Comparison of ENCODE assay signal across 8 mouse cellular contexts in the genomic region with DNA sequence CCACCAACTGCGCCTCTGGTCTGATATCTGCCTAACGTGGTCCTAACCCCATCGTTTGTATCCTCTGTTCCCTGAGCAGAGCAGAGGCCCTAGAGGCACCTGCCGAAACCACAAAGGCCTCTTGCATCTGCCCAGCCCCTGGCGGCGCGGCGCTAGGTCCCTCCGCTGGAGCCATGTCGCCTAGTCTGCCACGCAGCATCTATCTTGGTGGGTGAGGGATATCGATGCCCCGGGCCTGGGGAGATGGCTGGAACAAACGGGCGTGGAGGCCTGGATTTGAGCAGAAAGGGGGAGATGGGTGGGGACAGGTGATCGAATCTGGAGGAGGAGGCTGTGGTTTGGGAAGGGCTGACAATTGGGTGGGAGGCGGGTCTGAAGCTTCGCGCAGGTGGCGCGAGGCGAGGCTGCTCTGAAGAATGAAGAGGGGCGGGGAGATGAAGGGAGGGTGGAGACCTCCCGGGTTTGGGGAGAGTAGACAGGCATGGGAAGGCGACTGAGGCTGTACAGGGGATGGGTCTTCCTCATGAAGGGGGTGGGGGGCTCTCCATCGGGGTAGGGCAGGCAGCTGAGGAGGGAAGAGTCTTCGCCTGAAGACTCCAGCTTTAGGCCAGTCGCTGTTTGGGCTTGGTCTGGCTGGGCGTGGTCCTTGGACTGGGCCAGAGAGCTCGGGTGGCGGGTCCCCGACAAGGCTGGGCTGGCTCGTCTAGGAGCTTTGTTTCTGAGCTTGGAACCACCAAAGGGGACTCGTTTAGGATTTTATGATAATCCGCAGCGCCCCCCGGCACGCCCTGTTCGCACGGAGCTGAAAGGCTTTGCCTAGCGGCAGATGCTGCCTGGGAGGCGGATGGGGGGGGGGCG. TPM values are rescaled to one million over a fixed set of nuclear protein-coding genes. Genes with fewer than 3 reads are reported as not detected.
A peak's percentile ranks its signal among the peaks of the same experiment; 100 is the strongest.
DNase-seq lines count a peak whose midpoint lies in the region; ATAC-seq and TF ChIP-seq lines count a peak whose summit lies in the region.

No protein-coding gene starts in this region.

- no peaks in the 10 kb centered on the region for H3K36me3 ChIP-seq in spleen, adult 2 months (ENCODE audit: control insufficient read depth, insufficient read depth, low read length)
- H3K36me3 ChIP-seq in heart, embryonic 11.5 days (ENCODE audit: control insufficient read depth, insufficient read depth, low read length): no peaks in the 10 kb centered on the region
- H3K36me3 ChIP-seq in neural tube, embryonic 11.5 days (ENCODE audit: control insufficient read depth, insufficient read depth, low read length): no peaks in the 10 kb centered on the region

- H3K4me3 ChIP-seq in spleen, adult 2 months (ENCODE audit: extremely low read depth, insufficient read depth, insufficient read length): peak overlapping the region; percentile 52; the same call in 1 of the 2 replicates
- H3K4me3 ChIP-seq in heart, embryonic 11.5 days (ENCODE audit: low read depth, low read length): peak overlapping the region; percentile 57
- H3K4me3 ChIP-seq in neural tube, embryonic 11.5 days (ENCODE audit: low read depth, low read length): peak overlapping the region; percentile 56

- H3K27ac ChIP-seq in spleen, adult 2 months (ENCODE audit: insufficient read depth, low read length): no peak overlapping the region
- no peak overlapping the region for H3K27ac ChIP-seq in heart, embryonic 11.5 days (ENCODE audit: low read depth, low read length)
- peak overlapping the region; percentile 75 for H3K27ac ChIP-seq in neural tube, embryonic 11.5 days (ENCODE audit: low read depth, low read length)

- H3K4me2 ChIP-seq in heart, embryonic 11.5 days: peak overlapping the region; percentile 93
- H3K4me2 ChIP-seq in neural tube, embryonic 11.5 days (ENCODE audit: low read depth): peak overlapping the region; percentile 85

- no peak for TF ChIP-seq POLR2A in spleen, adult 2 months (IDR thresholded peaks at IDR 0.05; ENCODE audit: low read depth, low read length)

- peaks cover 12% of the 10 kb centered on the region for H3K4me1 ChIP-seq in spleen, adult 2 months (ENCODE audit: control insufficient read depth, insufficient read depth, insufficient read length)
- peaks cover 7% of the 10 kb centered on the region for H3K4me1 ChIP-seq in heart, embryonic 11.5 days (ENCODE audit: control insufficient read depth, insufficient read depth, low read length)
- H3K4me1 ChIP-seq in neural tube, embryonic 11.5 days (ENCODE audit: control insufficient read depth, insufficient read depth, low read length): 0 out of 2 replicates have a peak, but pooled peaks cover 3% of the 10 kb centered on the region

- H3K27me3 ChIP-seq in spleen, adult 2 months (ENCODE audit: control insufficient read depth, insufficient read depth, low read length): peaks cover 24% of the 10 kb centered on the region
- peaks cover 35% of the 10 kb centered on the region for H3K27me3 ChIP-seq in heart, embryonic 11.5 days (ENCODE audit: control insufficient read depth, insufficient read depth, low read length)
- no peaks in the 10 kb centered on the region for H3K27me3 ChIP-seq in neural tube, embryonic 11.5 days (ENCODE audit: control insufficient read depth, insufficient read depth, low read length)

- no peaks in the 10 kb centered on the region for H3K9me3 ChIP-seq in heart, embryonic 11.5 days (replicated peaks; ENCODE audit: control insufficient read depth, low read length)
- H3K9me3 ChIP-seq in neural tube, embryonic 11.5 days (ENCODE audit: control insufficient read depth, low read length): no peaks in the 10 kb centered on the region

- WGBS in spleen, adult 2 months: 4% methylated on average over 43 of the region's 43 CpGs
- WGBS in heart, embryonic 11.5 days (ENCODE audit: insufficient replicate concordance): 1% methylated on average over 43 of the region's 43 CpGs
- under 1% methylated on average over 43 of the region's 43 CpGs for WGBS in neural tube, embryonic 11.5 days

- peak overlapping the region; percentile 60 for H3K9ac ChIP-seq in heart, embryonic 11.5 days (ENCODE audit: low read depth, low read length)
- peak overlapping the region; percentile 80 for H3K9ac ChIP-seq in neural tube, embryonic 11.5 days (ENCODE audit: low read length)

- no peak for ATAC-seq in heart, embryonic 11.5 days (replicated peaks; ENCODE audit: insufficient number of reproducible peaks, low FRiP score, low TSS enrichment)
- peak; percentile 54 for ATAC-seq in neural tube, embryonic 11.5 days (ENCODE audit: insufficient read depth, low FRiP score, low TSS enrichment)

- TF ChIP-seq CTCF in spleen, adult 2 months (IDR thresholded peaks at IDR 0.05; ENCODE audit: extremely low read depth, insufficient read depth, insufficient read length, insufficient replicate concordance): no peak

- DNase-seq in adrenal gland, adult (ENCODE audit: inconsistent age in 2 of 2, low spot score in 1 of 2): peak; percentile 11 to 40
- DNase-seq in adrenal gland, adult 2 months: no peak
- DNase-seq in spleen, adult 2 months (ENCODE audit: low read depth in 1 of 2, low spot score in 2 of 2): no peak
- DNase-seq in spleen, adult 12 weeks (ENCODE audit: low spot score): no peak
- peak; percentile 19 to 23 for DNase-seq in layer of hippocampus, postnatal 25 days (ENCODE audit: extremely low spot score in 1 of 2, low spot score in 1 of 2)
- peak; percentile 65 for DNase-seq in neural tube, embryonic 11.5 days (ENCODE audit: low spot score)
- no peak for DNase-seq in ovary, postnatal 14 days (ENCODE audit: low spot score)

RNA-seq across cellular contexts. Expression of a gene that starts 1.3 kb away (rescaled TPM):
- total RNA-seq in adrenal gland, adult 2 months (2021): 1 to 10 TPM in 1 of 2 experiments, under 1 TPM in 1; 0.92 to 2.3 TPM
- 0.62 and 0.98 TPM in 2 replicates for polyA plus RNA-seq in adrenal gland, adult 2 months (2012; rRNA removed)
- polyA plus RNA-seq in spleen, adult 2 months (2012; rRNA removed): 0.06 and 0.15 TPM in 2 replicates
- polyA plus RNA-seq in heart, embryonic 11.5 days (2014; fragmentation: Nextera tagmentation; extraction: Ambion mirVana): 2.9 and 3.5 TPM in 2 replicates
- total RNA-seq in layer of hippocampus, postnatal 25 days (2021): 10 to 100 TPM; 40.5 to 46.6 TPM
- 102 and 104 TPM in 2 replicates for polyA plus RNA-seq in neural tube, embryonic 11.5 days (2014; fragmentation: Nextera tagmentation; extraction: Ambion mirVana)

RNA-seq across cellular contexts. Expression of a gene that starts 46.1 kb away (rescaled TPM):
- 1 to 10 TPM; 5.1 to 6.4 TPM for total RNA-seq in adrenal gland, adult 2 months (2021)
- 10.9 and 14.5 TPM in 2 replicates for polyA plus RNA-seq in adrenal gland, adult 2 months (2012; rRNA removed)
- 47.7 and 56.4 TPM in 2 replicates for polyA plus RNA-seq in spleen, adult 2 months (2012; rRNA removed)
- 296 and 306 TPM in 2 replicates for polyA plus RNA-seq in heart, embryonic 11.5 days (2014; fragmentation: Nextera tagmentation; extraction: Ambion mirVana)
- 1 to 10 TPM; 3.8 to 3.9 TPM for total RNA-seq in layer of hippocampus, postnatal 25 days (2021)
- polyA plus RNA-seq in neural tube, embryonic 11.5 days (2014; fragmentation: Nextera tagmentation; extraction: Ambion mirVana): 335 and 359 TPM in 2 replicates

Comparison
In these comparisons a context has a peak if more than half of its experiments do, and no peak if none do; other contexts are left out.
1. DNase-seq: peak in adrenal gland, adult (2 of 2), layer of hippocampus, postnatal 25 days (2 of 2) and neural tube, embryonic 11.5 days (single experiment); none in adrenal gland, adult 2 months (single experiment), spleen, adult 2 months (0 of 2), spleen, adult 12 weeks (single experiment) and ovary, postnatal 14 days (single experiment).
2. RNA of a gene that starts 1.3 kb away (polyA plus RNA-seq): 102 to 104 TPM in neural tube, embryonic 11.5 days; 2.9 to 3.5 TPM in heart, embryonic 11.5 days, 0.62 to 0.98 TPM in adrenal gland, adult 2 months and 0.06 to 0.15 TPM in spleen, adult 2 months; every median in the first group is over 10 times any median in the second.
3. Peak in every context shown above with its lines, with median percentiles within 50 percentile points of each other: H3K4me3 ChIP-seq.